Mouse (Mus musculus) hindbrain, embryonic 14.5 days (tissue): Measurements from ENCODE around the gene Tmem116. TPM values are rescaled to one million over a fixed set of nuclear protein-coding genes. Genes with fewer than 3 reads are reported as not detected.
A peak's percentile ranks its signal among the peaks of the same experiment; 100 is the strongest.

Experiments
- ATAC-seq: fragments of 200-750 bp; cut with Nextera tagmentation; 2 replicates; pipeline ENCODE4 v1.8.0; 2017; ENCODE audit warnings: moderate number of reproducible peaks, mild to moderate bottlenecking, moderate TSS enrichment, moderate library complexity; ENCODE audit not compliant: low FRiP score
- DNase-seq: peaks from one replicate; pipeline ENCODE4 v3.0.0-alpha.2; 2015; ENCODE audit warnings: low spot score
- H3K27ac ChIP-seq: fragments of 300-500 bp; sonication (generic); 2 replicates; pipeline ENCODE4 v1.5.1; 2014; ENCODE audit warnings: mild to moderate bottlenecking, moderate library complexity
- H3K27me3 ChIP-seq: fragments of 300-500 bp; sonication (generic); 2 replicates; pipeline ENCODE4 v1.6.1; 2014; ENCODE audit warnings: mild to moderate bottlenecking, low read length, mixed read lengths; ENCODE audit not compliant: control insufficient read depth, insufficient read depth
- H3K36me3 ChIP-seq: fragments of 300-500 bp; sonication (generic); replicated peaks from 2 replicates; pipeline ENCODE4 v1.6.1; 2014; ENCODE audit not compliant: control insufficient read depth, insufficient read depth
- H3K4me1 ChIP-seq: fragments of 300-500 bp; sonication (generic); replicated peaks from 2 replicates; pipeline ENCODE4 v1.6.1; 2014; ENCODE audit warnings: antibody characterized with exemption, low read length, mixed read lengths; ENCODE audit not compliant: control insufficient read depth, insufficient read depth
- H3K4me2 ChIP-seq: fragments of 300-500 bp; sonication (generic); replicated peaks from 2 replicates; pipeline ENCODE4 v1.6.1; 2014; ENCODE audit warnings: mild to moderate bottlenecking, moderate library complexity
- H3K4me3 ChIP-seq: fragments of 300-500 bp; sonication (generic); replicated peaks from 2 replicates; pipeline ENCODE4 v1.5.1; 2014; ENCODE audit warnings: mild to moderate bottlenecking, low read length
- H3K9ac ChIP-seq: fragments of 300-500 bp; sonication (generic); 2 replicates; pipeline ENCODE4 v1.6.1; 2014
- H3K9me3 ChIP-seq: fragments of 300-500 bp; sonication (generic); 2 replicates; pipeline ENCODE4 v1.6.1; 2016; ENCODE audit warnings: low read length; ENCODE audit not compliant: control insufficient read depth
- WGBS: fragments of 180-500 bp; shearing (Covaris S2); extraction: QIAGEN DNeasy Blood & Tissue Kit; methylation state at CpG from one replicate; pipeline ENCODE4 v1.1.7; 2014; 5-methylcytosine and 5-hydroxymethylcytosine counted together
- polyA plus RNA-seq: library from polyadenylated mRNA; unstranded; fragments of >200 nt; fragmentation: Nextera tagmentation; extraction: Ambion mirVana; gene quantifications from 2 replicates; pipeline ENCODE4 v1.2.1, GENCODE M21; 2014

The Tmem116 gene
- polyA plus RNA-seq, 1 experiment from 2014 or later = 1.9 TPM

DNA sequence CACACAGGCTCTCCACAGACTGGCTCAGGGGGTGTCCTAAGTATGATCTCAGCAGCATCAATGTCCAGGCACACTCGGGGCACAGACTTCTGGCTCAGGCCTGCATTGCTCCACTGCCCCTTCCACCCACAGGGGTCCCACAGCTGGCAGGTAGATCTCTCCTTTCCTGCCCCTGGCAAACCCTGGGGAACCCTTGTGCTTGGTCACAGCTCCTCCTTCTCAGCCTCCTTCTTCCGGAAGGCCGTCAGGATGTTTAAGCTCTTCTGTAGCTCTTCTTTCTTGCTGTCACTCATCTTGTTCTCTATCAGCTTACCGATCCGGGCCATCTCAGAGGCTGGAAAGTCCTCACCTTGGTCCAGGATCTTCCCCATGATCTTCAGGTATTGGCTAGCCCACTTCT lies 6.8 kb upstream of the Tmem116 start:
- no peak overlapping the region for H3K9ac ChIP-seq
- H3K4me1 ChIP-seq = no peaks in the 10 kb centered on the region
- H3K4me2 ChIP-seq = no peak overlapping the region
- 92% methylated on average over 5 of the region's 5 CpGs for WGBS
- H3K27ac ChIP-seq = no peak overlapping the region
- ATAC-seq (no peak), DNase-seq (no peak)
- no peak overlapping the region for H3K4me3 ChIP-seq
- peaks cover 98% of the 10 kb centered on the region for H3K36me3 ChIP-seq
- H3K9me3 ChIP-seq = no peaks in the 10 kb centered on the region
- H3K27me3 ChIP-seq = no peaks in the 10 kb centered on the region

DNA sequence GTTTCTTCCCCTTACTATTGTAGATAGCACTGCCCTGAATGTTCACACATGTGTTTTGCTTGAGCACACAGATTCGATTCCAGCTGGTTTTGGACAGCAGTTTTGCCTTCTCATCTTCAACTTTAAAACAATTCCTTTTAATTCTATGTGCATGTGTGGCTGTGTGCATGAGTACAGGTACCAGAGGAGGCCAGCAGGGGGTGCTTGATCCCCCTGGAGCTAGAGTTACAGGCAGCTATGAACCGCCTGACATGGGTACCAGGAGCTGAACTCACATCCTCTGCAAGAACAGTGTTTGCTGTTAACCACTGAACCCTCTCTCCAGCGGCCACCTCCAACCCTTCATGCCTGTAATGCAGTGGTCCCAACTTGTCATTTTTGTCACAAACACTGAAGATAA lies 3.2 kb upstream of the Tmem116 start:
- ATAC-seq (no peak), DNase-seq (no peak)
- Histone ChIP-seq H3K9me3 (no peaks in the 10 kb centered on the region), H3K4me2 (no peak overlapping the region), H3K36me3 (peaks cover 65% of the 10 kb centered on the region), H3K4me3 (no peak overlapping the region), H3K27ac (no peak overlapping the region), H3K9ac (no peak overlapping the region), H3K27me3 (no peaks in the 10 kb centered on the region), H3K4me1 (peaks cover 20% of the 10 kb centered on the region)
- over 99% methylated on average over 3 of the region's 3 CpGs for WGBS

DNA sequence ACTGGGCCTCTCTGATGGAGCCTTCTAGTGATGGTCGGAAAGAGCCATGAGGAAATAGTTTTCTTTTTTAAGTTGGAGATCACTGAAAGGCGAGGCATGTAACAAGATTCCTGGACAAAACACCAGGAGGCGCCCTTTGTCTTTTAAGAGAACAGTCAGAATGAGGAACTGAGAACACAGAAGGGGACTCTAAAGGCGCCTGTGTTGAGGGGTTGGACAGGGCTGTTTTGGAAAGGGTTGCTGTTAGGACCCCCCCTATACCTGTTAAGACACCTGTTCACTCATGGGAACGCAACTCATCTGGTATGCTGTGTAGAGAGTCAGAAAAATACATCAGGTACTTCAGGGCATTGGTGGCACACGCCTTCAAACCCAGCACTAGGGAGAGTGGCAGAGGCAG lies 1.7 kb upstream of the Tmem116 start:
- no peak for DNase-seq
- Histone ChIP-seq H3K4me3 (no peak overlapping the region), H3K9me3 (no peaks in the 10 kb centered on the region), H3K27me3 (no peaks in the 10 kb centered on the region), H3K9ac (no peak overlapping the region), H3K4me2 (no peak overlapping the region; the same call in 1 of the 2 replicates), H3K36me3 (peaks cover 50% of the 10 kb centered on the region), H3K27ac (no peak overlapping the region), H3K4me1 (peaks cover 24% of the 10 kb centered on the region)
- no peak for ATAC-seq
- WGBS = 66% methylated on average over 6 of the region's 6 CpGs

DNA sequence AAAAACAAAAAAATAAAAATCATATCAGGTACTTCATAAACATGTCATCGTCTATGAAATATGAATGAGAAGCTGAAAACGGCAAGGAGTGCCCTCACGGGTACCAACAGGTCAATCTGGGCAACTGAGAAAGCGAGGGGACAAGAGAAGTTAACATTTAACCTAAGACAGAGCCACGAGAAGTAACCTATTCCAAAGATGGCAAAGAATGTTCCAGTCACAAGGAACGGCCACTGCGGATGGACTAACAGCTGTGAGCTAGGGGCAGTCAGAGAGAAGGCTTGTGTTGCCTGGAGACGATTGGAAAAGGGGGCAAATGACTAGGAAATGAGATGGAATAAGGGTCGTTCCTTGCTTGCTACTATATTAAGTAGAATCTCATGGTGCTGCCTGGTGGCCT lies 1.2 kb upstream of the Tmem116 start:
- Histone ChIP-seq H3K4me2 (peak overlapping the region; percentile 88), H3K36me3 (peaks cover 45% of the 10 kb centered on the region), H3K27me3 (no peaks in the 10 kb centered on the region), H3K4me1 (peaks cover 24% of the 10 kb centered on the region), H3K9me3 (no peaks in the 10 kb centered on the region), H3K9ac (peak overlapping the region; percentile 95; the same call in 1 of the 2 replicates), H3K27ac (no peak overlapping the region), H3K4me3 (no peak overlapping the region; the same call in 1 of the 2 replicates)
- DNase-seq (no peak), ATAC-seq (no peak)
- WGBS = 80% methylated on average over 9 of the region's 9 CpGs

DNA sequence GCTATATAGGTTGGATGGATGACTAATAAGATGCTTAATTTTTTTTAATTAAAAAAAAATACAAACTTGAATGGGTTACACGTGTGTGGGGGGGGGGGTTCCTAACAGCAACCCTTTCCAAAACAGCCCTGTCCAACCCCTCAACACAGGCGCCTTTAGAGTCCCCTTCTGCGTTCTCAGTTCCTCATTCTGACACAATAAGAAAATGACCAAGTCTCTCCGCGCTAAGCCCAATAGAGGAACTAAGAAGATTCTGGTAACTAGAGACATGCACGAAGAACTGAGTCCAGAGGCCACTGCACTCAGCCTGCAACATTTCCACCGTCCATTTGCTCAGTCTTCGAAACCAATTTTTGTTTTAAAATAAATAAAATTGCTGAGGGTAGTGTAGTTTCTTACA lies 490 bp upstream of the Tmem116 start:
- WGBS = 23% methylated on average over 8 of the region's 8 CpGs
- Histone ChIP-seq H3K27me3 (no peaks in the 10 kb centered on the region), H3K36me3 (peaks cover 37% of the 10 kb centered on the region), H3K9ac (peak overlapping the region; percentile 95), H3K4me1 (peaks cover 24% of the 10 kb centered on the region), H3K4me3 (peak overlapping the region; percentile 97), H3K9me3 (no peaks in the 10 kb centered on the region), H3K4me2 (peak overlapping the region; percentile 88), H3K27ac (peak overlapping the region; percentile 97)
- ATAC-seq = no peak
- no peak for DNase-seq

DNA sequence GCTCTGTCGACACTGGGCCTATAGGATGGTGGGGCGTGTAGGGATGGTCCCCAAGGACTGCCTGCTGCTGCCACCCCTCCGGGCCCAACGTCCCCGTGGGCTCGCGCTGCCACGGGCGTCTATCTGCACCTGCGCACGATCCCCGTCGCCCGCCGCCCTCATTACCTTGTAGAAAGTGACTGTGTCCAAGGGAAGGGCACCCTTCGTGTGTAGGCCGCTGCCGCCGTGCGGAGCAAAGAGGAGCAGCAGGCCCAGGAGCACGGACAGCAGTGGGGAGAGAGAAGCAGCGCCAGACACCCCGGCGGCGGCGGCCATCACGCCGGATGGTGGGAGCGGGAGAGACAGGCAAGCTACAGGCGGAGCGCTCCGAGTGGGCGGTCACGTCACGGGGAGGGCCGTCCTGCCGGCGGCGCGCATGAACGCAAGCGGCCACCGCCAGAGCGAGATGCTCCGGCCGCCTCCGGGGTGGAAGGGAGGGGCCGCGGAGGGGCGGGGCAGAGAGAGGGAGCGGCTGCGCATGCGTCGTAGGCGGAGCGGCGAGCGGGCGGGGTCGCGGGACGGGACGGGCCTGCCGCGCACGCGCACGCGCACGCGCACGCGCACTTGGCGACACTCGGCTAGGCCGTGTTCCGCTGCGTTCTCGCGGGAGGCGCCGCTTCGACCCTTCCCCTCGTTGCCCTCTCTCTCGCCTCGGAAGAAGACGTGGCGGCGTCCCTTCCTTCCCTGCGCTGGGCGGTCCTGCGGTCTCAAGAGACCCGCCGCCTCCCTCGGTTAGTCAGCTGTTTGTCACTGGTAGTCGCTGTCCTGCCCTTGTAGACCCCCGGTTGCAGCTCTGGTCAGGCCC lies 555 bp downstream of the Tmem116 start, which contains the start of gene Erp29:
Gene Erp29 (minus strand): TSS at position 481 of the 844 bp plus-strand sequence.
- Histone ChIP-seq H3K4me2 (peak within 1 kb of the TSS; percentile 88), H3K4me3 (peak within 1 kb of the TSS; percentile 97), H3K4me1 (peaks cover 24% of the 10 kb centered on the region), H3K9me3 (no peaks in the 10 kb centered on the region), H3K36me3 (peaks cover 27% of the 10 kb centered on the region), H3K27me3 (no peaks in the 10 kb centered on the region), H3K9ac (peak within 1 kb of the TSS; percentile 95), H3K27ac (peak within 1 kb of the TSS; percentile 97)
- WGBS = under 1% methylated on average over 82 of the region's 97 CpGs
- peak; percentile 95 for ATAC-seq
- DNase-seq = peak; percentile 100

DNA sequence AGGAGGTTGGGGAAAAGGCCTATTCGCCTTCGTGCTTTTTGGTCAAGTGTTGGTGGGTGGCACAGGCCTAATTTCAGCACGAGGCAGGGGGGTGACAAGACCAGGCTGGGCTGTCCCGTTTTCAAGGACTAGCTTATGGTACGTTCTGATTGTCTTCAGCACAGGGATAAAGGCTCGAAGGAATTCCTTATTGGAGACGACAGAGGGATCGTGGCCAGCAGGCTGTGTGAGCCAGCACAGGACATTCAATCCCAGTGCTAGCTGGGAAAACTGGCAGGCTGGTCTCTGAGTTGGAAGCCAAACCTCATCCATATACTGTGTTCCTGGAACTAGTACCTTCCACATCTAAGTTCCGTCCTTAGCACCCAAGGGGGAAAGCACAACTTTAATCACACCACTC lies 1.2 kb downstream of the Tmem116 start:
- H3K27me3 ChIP-seq = no peaks in the 10 kb centered on the region
- H3K36me3 ChIP-seq = peaks cover 22% of the 10 kb centered on the region
- H3K4me2 ChIP-seq = peak overlapping the region; percentile 88
- H3K9ac ChIP-seq = peak overlapping the region; percentile 95
- peaks cover 24% of the 10 kb centered on the region for H3K4me1 ChIP-seq
- peak overlapping the region; percentile 97 for H3K27ac ChIP-seq
- ATAC-seq (no peak), DNase-seq (peak; percentile 35)
- H3K9me3 ChIP-seq = no peaks in the 10 kb centered on the region
- 8% methylated on average over 9 of the region's 9 CpGs for WGBS
- H3K4me3 ChIP-seq = peak overlapping the region; percentile 97

DNA sequence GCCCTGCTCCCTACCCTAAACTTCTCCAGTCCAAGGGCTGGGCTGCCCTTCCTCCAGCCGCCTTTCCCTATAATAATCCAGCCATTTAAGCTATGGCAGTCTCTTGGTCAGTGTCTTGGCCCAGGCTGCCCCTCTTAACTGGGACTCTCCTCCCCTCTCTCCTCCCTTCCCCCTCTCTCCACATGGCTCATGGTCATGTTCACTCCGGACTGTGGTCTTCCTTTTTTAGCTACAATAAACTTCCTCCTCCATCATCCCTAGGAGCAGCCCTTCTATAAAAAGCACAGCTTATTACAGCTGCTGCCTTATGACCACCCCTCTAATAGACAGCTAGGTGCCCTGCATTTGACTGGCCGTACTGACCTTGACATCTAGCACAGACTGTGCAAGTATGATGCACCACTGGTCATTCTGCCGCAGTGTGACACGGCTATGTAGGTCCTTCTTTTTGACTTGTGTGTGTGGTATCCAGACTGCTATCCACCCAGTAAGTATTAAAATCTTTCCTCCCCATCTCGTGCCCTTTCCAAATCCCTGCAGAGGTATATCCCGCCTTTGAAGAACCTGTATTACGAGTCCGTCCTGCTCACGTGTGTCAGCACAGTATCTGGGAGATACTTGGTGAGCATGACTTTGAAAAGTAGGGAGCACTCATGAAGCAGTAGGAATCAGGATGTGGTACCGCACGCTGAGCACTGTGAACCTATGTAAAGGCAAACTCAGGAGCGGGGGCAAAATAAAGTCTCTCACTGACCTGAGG lies 2.2 kb downstream of the Tmem116 start:
- no peaks in the 10 kb centered on the region for H3K27me3 ChIP-seq
- H3K36me3 ChIP-seq = peaks cover 12% of the 10 kb centered on the region
- no peak overlapping the region for H3K9ac ChIP-seq
- no peak overlapping the region for H3K27ac ChIP-seq
- ATAC-seq = no peak
- H3K4me1 ChIP-seq = peaks cover 24% of the 10 kb centered on the region
- no peak for DNase-seq
- H3K9me3 ChIP-seq = no peaks in the 10 kb centered on the region
- no peak overlapping the region for H3K4me2 ChIP-seq
- H3K4me3 ChIP-seq = no peak overlapping the region
- WGBS = 89% methylated on average over 13 of the region's 13 CpGs

DNA sequence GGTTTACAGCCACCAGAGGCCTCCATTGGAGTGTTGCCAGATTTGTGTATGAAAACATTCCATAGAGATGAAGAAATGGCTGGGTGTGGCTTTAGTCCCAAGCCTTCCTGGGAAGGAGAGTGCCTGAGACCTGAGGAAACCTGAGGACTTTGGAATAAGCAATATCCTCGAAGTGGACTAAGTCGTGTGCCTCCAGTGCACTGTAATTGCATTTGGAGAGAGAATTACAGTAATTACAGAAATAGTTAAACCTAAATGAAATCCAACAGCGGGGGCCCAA lies 2.8 kb downstream of the Tmem116 start:
- Histone ChIP-seq H3K4me3 (no peak overlapping the region), H3K4me1 (peaks cover 24% of the 10 kb centered on the region), H3K36me3 (peaks cover 6% of the 10 kb centered on the region), H3K27me3 (no peaks in the 10 kb centered on the region), H3K9ac (no peak overlapping the region), H3K9me3 (no peaks in the 10 kb centered on the region), H3K27ac (no peak overlapping the region), H3K4me2 (no peak overlapping the region)
- ATAC-seq = no peak
- 92% methylated on average over 3 of the region's 3 CpGs for WGBS
- DNase-seq = no peak
